Mouse (Mus musculus) hindbrain, embryonic 16.5 days (tissue): ENCODE measurements at regions not wholly inside any gene's neighbourhood (a gene's known extent, or its start where the extent isn't known, plus 50 kb on each side); places are given as distances from the start of the nearest gene placed in this dataset.

ENCODE experiments used
- ATAC-seq: fragments of 200-750 bp; cut with Nextera tagmentation; 2 replicates; pipeline ENCODE4 v1.8.0; 2017; ENCODE audit warnings: moderate TSS enrichment, moderate library complexity
- H3K27ac ChIP-seq: fragments of 300-500 bp; sonication (generic); 2 replicates; pipeline ENCODE4 v1.5.1; 2014; ENCODE audit warnings: low read depth, mild to moderate bottlenecking, control low read depth, low read length, moderate library complexity
- H3K27me3 ChIP-seq: fragments of 300-500 bp; sonication (generic); replicated peaks from 2 replicates; pipeline ENCODE4 v1.6.1; 2014; ENCODE audit warnings: low read length; ENCODE audit not compliant: control insufficient read depth, insufficient read depth
- H3K36me3 ChIP-seq: fragments of 300-500 bp; sonication (generic); 2 replicates; pipeline ENCODE4 v1.6.1; 2014; ENCODE audit warnings: mild to moderate bottlenecking, low read length, moderate library complexity, mixed read lengths; ENCODE audit not compliant: control insufficient read depth, insufficient read depth
- H3K4me1 ChIP-seq: fragments of 300-500 bp; sonication (generic); 2 replicates; pipeline ENCODE4 v1.6.1; 2014; ENCODE audit warnings: low read depth, low read length; ENCODE audit not compliant: control insufficient read depth, insufficient read depth
- H3K4me2 ChIP-seq: fragments of 300-500 bp; sonication (generic); 2 replicates; pipeline ENCODE4 v1.6.1; 2014; ENCODE audit warnings: mild to moderate bottlenecking, low read length, control low read depth, moderate library complexity
- H3K4me3 ChIP-seq: fragments of 300-500 bp; sonication (generic); 2 replicates; pipeline ENCODE4 v1.5.1; 2014; ENCODE audit warnings: mild to moderate bottlenecking, low read length, control low read depth, moderate library complexity
- H3K9ac ChIP-seq: fragments of 300-500 bp; sonication (generic); 2 replicates; pipeline ENCODE4 v1.6.1; 2014; ENCODE audit warnings: low read depth, mild to moderate bottlenecking, control low read depth, low read length, moderate library complexity
- H3K9me3 ChIP-seq: fragments of 300-500 bp; sonication (generic); 2 replicates; pipeline ENCODE4 v1.6.1; 2014; ENCODE audit warnings: mild to moderate bottlenecking, low read length, moderate library complexity; ENCODE audit not compliant: control insufficient read depth
- WGBS: fragments of 180-500 bp; shearing (Covaris S2); extraction: QIAGEN DNeasy Blood & Tissue Kit; methylation state at CpG from one replicate; pipeline ENCODE4 v1.1.7; 2014; 5-methylcytosine and 5-hydroxymethylcytosine counted together

- WGBS, result 52% methylated on average over 3 of the region's 3 CpGs
- Histone ChIP-seq H3K4me2 (no peak overlapping the region), H3K36me3 (no peaks in the 10 kb centered on the region), H3K9ac (no peak overlapping the region), H3K4me3 (no peak overlapping the region), H3K27ac (no peak overlapping the region), H3K9me3 (no peaks in the 10 kb centered on the region), H3K27me3 (no peaks in the 10 kb centered on the region), H3K4me1 (peaks cover 3% of the 10 kb centered on the region; the same call in 1 of the 2 replicates)
- no peak for ATAC-seq
These were observed 120.0 kb upstream of the Gm10295 start for GRCm38 (mm10) chr7:71471319-71471657.

GRCm38 (mm10) chr7:71470418-71470817 lies 119.1 kb upstream of the Gm10295 start:
- no peaks in the 10 kb centered on the region for H3K9me3 ChIP-seq
- no peak overlapping the region for H3K9ac ChIP-seq
- no peak for ATAC-seq
- no peak overlapping the region for H3K4me3 ChIP-seq
- no peaks in the 10 kb centered on the region for H3K27me3 ChIP-seq
- no peak overlapping the region for H3K27ac ChIP-seq
- H3K4me1 ChIP-seq, result peaks cover 3% of the 10 kb centered on the region; the same call in 1 of the 2 replicates
- WGBS, result 66% methylated on average over 2 of the region's 2 CpGs
- no peaks in the 10 kb centered on the region for H3K36me3 ChIP-seq
- no peak overlapping the region for H3K4me2 ChIP-seq

- peaks cover 3% of the 10 kb centered on the region; the same call in 1 of the 2 replicates for H3K4me1 ChIP-seq
- 87% methylated on average over 4 of the region's 4 CpGs for WGBS
- no peaks in the 10 kb centered on the region for H3K9me3 ChIP-seq
- no peak for ATAC-seq
- H3K27me3 ChIP-seq, result no peaks in the 10 kb centered on the region
- H3K4me3 ChIP-seq, result no peak overlapping the region
- H3K36me3 ChIP-seq, result no peaks in the 10 kb centered on the region
- H3K9ac ChIP-seq, result no peak overlapping the region
- H3K27ac ChIP-seq, result no peak overlapping the region
- no peak overlapping the region for H3K4me2 ChIP-seq
These were observed 118.7 kb upstream of the Gm10295 start for GRCm38 (mm10) chr7:71469951-71470350.

GRCm38 (mm10) chr7:71467436-71468127 lies 116.3 kb upstream of the Gm10295 start:
- Histone ChIP-seq H3K4me3 (no peak overlapping the region), H3K4me1 (peaks cover 3% of the 10 kb centered on the region; the same call in 1 of the 2 replicates), H3K27ac (no peak overlapping the region), H3K9me3 (no peaks in the 10 kb centered on the region), H3K9ac (no peak overlapping the region), H3K36me3 (no peaks in the 10 kb centered on the region), H3K4me2 (no peak overlapping the region), H3K27me3 (no peaks in the 10 kb centered on the region)
- ATAC-seq, result no peak
- 64% methylated on average over 9 of the region's 9 CpGs for WGBS

GRCm38 (mm10) chr7:71464127-71464526 lies 112.8 kb upstream of the Gm10295 start:
- H3K9me3 ChIP-seq, result no peaks in the 10 kb centered on the region
- no peak overlapping the region for H3K9ac ChIP-seq
- no peak for ATAC-seq
- no peak overlapping the region for H3K4me3 ChIP-seq
- no peak overlapping the region for H3K27ac ChIP-seq
- no peaks in the 10 kb centered on the region for H3K27me3 ChIP-seq
- H3K4me2 ChIP-seq, result no peak overlapping the region
- H3K36me3 ChIP-seq, result no peaks in the 10 kb centered on the region
- no peaks in the 10 kb centered on the region for H3K4me1 ChIP-seq

GRCm38 (mm10) chr7:71463565-71463964 lies 112.3 kb upstream of the Gm10295 start:
- Histone ChIP-seq H3K4me2 (no peak overlapping the region), H3K4me3 (no peak overlapping the region), H3K4me1 (no peaks in the 10 kb centered on the region), H3K27ac (no peak overlapping the region), H3K9me3 (no peaks in the 10 kb centered on the region), H3K27me3 (no peaks in the 10 kb centered on the region), H3K9ac (no peak overlapping the region), H3K36me3 (no peaks in the 10 kb centered on the region)
- 81% methylated on average over 2 of the region's 2 CpGs for WGBS
- no peak for ATAC-seq

- ATAC-seq, result no peak
- no peaks in the 10 kb centered on the region for H3K4me1 ChIP-seq
- no peak overlapping the region for H3K4me3 ChIP-seq
- H3K27ac ChIP-seq, result no peak overlapping the region
- H3K4me2 ChIP-seq, result no peak overlapping the region
- H3K27me3 ChIP-seq, result no peaks in the 10 kb centered on the region
- H3K9ac ChIP-seq, result no peak overlapping the region
- no peaks in the 10 kb centered on the region for H3K36me3 ChIP-seq
- no peaks in the 10 kb centered on the region for H3K9me3 ChIP-seq
These were observed 108.5 kb upstream of the Gm10295 start for GRCm38 (mm10) chr7:71459805-71460204.

- Histone ChIP-seq H3K9me3 (no peaks in the 10 kb centered on the region), H3K4me3 (no peak overlapping the region), H3K27me3 (no peaks in the 10 kb centered on the region), H3K4me2 (no peak overlapping the region), H3K4me1 (no peaks in the 10 kb centered on the region), H3K9ac (no peak overlapping the region), H3K36me3 (no peaks in the 10 kb centered on the region), H3K27ac (no peak overlapping the region)
- WGBS, result 64% methylated on average over 5 of the region's 5 CpGs
- no peak for ATAC-seq
These were observed 106.9 kb upstream of the Gm10295 start for GRCm38 (mm10) chr7:71458104-71458754.

GRCm38 (mm10) chr7:71457409-71458103 lies 106.3 kb upstream of the Gm10295 start:
- Histone ChIP-seq H3K27ac (no peak overlapping the region), H3K4me2 (no peak overlapping the region), H3K9ac (no peak overlapping the region), H3K9me3 (no peaks in the 10 kb centered on the region), H3K36me3 (no peaks in the 10 kb centered on the region), H3K4me1 (no peaks in the 10 kb centered on the region), H3K27me3 (no peaks in the 10 kb centered on the region), H3K4me3 (no peak overlapping the region)
- no peak for ATAC-seq
- WGBS, result 76% methylated on average over 4 of the region's 4 CpGs
